Mouse (Mus musculus): ENCODE results near the gene Map3k5.

Map3k5 gene

DNA sequence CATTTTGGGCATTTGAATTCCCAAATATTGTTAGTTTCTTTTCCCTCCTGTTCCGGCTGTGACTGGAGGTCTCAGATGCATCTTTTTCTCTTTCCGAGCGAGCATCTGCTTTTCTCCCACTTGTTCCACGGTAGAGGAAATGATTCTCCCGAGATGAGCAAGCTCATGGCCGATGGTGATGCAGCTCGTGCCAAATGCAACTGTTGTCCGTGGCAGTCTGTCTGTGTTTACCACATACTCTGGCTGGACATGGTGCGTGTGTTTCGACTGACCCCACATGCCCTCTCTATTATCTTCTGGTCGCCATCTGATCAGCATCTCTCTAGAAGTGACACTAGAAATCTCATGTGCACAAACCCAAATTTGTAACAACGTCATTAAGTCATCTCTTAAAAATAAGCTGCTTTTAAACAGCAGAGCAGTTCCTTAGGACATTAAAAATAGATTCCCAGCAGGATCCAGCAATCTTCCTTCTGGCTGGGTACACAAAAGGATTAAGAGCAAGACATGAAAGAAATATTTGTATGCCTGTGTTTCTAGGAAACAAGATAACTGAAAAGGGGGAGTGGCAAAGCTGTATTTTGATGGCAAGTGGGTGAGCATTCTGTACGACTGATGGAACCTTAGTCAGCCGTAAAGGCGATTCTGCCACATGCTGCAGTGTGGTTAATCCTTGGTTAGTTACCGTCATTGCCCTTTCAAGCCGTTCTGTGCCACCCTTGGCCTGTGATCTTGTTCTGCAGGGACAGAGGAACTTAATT is 72.2 kb downstream of the Map3k5 start:
- DNase-seq (ENCODE audit: inconsistent ontology term): peak; percentile 60

GRCm38 (mm10) chr10:20009310-20009709 is 75.0 kb downstream of the Map3k5 start:
- no peak for DNase-seq (ENCODE audit: inconsistent ontology term)

DNA sequence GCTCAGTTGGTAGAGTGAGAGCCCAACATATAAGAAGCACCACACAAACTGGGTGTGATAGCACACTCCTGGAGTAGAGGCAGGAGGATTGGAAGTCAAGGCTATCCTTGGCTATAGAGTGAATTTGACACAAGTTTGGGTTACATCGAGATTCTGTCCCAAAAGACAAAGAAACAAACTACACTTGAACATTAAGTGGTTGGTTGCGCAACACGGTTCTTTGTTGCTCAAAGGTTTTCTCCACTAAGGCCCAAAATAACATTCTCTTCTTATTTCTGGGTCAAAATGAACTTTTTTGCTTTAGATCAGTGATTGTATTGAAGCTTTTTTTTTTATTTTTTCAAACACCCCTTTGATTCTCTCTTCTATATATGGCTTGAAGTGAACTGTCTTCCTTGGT is 75.7 kb downstream of the Map3k5 start:
- DNase-seq (ENCODE audit: inconsistent ontology term): no peak

- DNase-seq (ENCODE audit: inconsistent ontology term): no peak
These were observed 84.1 kb downstream of the Map3k5 start for GRCm38 (mm10) chr10:20018406-20018805.

- no peak for DNase-seq (ENCODE audit: inconsistent ontology term)
These were observed 84.5 kb downstream of the Map3k5 start for GRCm38 (mm10) chr10:20018806-20019205.

- DNase-seq (ENCODE audit: inconsistent ontology term): no peak
These were observed 87.0 kb downstream of the Map3k5 start for GRCm38 (mm10) chr10:20021256-20021655.

DNA sequence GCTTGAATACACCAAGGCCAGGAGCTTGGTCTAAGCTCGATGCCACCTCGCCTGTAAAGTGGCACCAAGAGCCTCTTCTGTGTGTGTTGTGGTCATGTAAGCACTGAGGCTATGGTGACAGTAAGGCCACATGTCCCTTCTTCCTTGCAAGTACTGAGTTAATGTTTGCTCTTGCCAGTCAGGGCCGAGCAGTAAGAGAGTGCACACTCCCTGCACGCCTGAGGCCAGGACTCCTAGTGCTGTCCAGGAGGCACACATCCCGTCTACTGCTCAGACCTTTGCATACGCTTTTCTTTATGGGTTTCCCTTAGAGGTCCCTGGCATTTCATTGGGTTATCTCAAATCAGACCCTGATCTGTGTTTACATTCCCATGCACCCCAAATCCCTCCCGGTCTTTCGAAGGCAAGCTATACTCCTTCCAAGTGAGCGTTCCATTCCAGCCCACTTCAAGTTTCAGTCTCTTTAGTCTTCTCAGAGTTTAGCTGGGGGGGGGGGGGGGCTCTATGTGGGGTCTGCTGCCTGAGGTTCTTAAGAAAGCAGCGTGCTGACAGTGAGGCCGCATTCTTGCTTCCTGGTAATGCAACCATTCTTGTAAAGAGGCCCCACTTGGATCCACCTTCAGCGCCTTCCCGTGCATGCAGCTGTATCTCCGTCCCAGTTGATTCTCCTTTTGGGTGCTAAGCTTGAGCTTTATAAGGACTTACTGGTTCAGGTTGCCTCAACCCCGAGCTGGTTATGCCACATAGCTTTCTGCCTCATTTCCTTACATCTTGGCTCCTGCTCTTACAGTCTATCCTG is 87.6 kb downstream of the Map3k5 start:
- DNase-seq (ENCODE audit: inconsistent ontology term): no peak

- DNase-seq (ENCODE audit: inconsistent ontology term): no peak
These were observed 88.5 kb downstream of the Map3k5 start for GRCm38 (mm10) chr10:20022608-20023340.

DNA sequence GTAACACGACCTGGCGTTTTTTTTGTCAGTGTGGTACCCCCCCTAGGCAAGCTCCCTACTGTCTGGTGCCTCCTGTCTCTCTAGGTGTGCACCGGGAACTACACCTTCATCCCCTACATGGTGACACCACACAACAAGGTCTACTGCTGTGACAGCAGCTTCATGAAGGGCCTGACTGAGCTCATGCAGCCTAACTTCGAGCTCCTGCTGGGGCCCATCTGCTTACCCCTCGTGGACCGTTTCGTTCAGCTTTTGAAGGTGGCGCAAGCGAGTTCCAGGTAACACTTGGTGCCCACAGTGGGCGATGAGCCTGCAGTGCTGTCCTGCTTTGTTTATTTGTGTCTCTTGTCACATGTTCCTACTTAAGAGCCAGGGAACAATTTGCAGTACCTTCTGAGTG is 89.3 kb downstream of the Map3k5 start:
- no peak for DNase-seq (ENCODE audit: inconsistent ontology term)

GRCm38 (mm10) chr10:20024891-20025290 is 90.6 kb downstream of the Map3k5 start:
- no peak for DNase-seq (ENCODE audit: inconsistent ontology term)

GRCm38 (mm10) chr10:20025781-20026520 is 91.7 kb downstream of the Map3k5 start:
- no peak for DNase-seq (ENCODE audit: inconsistent ontology term)

DNA sequence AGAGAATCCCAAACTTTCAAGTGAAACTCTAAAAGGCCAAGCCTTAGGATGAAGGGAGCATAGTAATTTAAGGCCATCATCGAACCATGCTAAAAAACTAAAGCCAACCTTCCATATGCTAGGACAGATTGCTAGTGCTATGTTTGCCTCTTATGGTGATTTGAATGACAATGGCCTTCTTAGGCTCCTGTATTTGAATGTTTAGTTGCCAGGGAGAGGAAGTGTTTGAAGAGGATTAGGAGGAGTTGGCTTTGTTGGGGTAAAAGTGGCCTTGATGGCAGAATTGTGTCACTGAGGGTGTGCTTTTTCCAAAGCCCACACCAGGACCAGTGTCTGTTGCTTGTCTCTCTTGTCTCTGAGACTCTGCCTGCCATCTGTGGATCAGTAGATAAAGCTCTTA is 96.4 kb downstream of the Map3k5 start:
- DNase-seq (ENCODE audit: inconsistent ontology term): no peak

DNA sequence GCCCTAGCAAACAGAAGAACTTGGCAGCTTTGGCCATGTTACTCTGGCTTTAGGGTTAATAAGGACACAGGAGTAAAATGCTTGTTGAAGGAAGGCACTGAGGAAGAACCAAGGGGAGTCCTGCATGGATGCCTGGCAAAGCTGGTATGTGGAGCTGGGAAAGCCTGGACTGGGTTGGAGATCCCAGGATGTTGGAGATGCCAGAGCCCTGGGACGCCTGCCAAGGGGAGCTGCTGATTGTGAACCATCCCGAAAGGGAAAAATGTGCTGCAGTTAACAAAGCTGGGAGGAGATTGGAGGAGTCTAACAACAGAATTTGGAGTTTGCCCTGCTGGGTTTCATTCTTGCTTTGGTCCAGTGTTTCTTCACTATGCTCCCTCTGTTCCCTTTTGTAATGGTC is 97.7 kb downstream of the Map3k5 start:
- peak; percentile 95 for DNase-seq (ENCODE audit: inconsistent ontology term)

DNA sequence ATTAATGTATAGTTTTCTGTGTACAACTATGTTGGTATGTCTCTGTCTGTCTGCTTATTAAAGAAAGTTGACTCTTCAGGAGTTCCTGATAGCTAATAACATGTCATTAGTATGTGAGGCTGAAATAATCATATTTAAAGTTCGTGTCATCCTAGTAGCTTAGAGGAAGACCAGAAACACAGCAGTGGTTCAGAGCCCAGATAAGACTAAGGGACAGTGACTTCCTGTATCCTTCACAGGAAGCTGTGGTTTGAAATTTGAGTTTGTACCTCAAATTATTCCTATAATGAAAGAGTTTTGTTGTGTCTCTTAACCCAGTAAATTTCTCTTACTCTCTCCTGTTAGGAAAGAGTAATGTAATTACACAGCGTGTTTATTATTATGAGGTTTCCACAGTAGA is 102.1 kb downstream of the Map3k5 start:
- DNase-seq (ENCODE audit: inconsistent ontology term): no peak

DNA sequence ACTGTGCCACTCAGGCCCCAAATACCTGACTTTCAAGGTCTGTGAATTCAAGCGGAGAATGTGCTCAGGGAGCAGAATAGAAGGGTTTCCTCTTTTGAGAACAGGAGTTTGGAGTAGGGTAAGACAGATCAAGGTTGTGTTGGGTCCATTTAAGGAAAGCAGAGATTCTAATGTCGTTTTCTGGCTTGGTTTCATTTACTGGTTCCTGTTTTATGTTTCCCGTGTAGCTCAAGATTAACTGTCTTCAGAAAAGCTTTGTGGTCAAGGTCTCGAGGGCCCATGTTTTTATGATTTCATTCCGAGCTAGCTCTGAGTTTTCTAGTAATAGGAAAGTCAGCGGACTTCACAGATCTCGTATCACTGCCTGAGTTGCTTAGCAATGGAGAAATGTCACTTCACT is 102.6 kb downstream of the Map3k5 start:
- no peak for DNase-seq (ENCODE audit: inconsistent ontology term)

GRCm38 (mm10) chr10:20039531-20039930 is 105.3 kb downstream of the Map3k5 start:
- DNase-seq (ENCODE audit: inconsistent ontology term): no peak

DNA sequence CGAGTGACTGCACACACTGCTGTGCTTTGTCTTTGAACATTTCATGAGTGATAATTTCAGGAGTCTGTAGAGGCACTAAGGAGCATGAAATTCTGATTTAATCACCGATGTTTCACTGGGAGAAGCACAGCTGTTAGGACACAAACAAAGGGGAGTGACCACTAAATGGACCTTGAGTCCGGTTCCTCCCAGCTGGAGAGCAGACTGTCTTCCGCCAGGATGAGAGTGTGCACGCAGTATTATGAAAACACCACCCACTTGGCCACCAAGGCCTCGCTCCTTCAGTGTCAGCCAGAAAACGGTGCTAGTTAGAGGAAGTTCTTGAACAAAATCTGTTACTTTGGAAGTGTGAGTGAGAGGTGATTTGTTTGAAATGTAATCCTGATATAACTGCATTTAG is 105.8 kb downstream of the Map3k5 start:
- no peak for DNase-seq (ENCODE audit: inconsistent ontology term)

GRCm38 (mm10) chr10:20040677-20041076 is 106.4 kb downstream of the Map3k5 start:
- DNase-seq (ENCODE audit: inconsistent ontology term): no peak

- DNase-seq (ENCODE audit: inconsistent ontology term): no peak
These were observed 107.8 kb downstream of the Map3k5 start for GRCm38 (mm10) chr10:20042081-20042480.

DNA sequence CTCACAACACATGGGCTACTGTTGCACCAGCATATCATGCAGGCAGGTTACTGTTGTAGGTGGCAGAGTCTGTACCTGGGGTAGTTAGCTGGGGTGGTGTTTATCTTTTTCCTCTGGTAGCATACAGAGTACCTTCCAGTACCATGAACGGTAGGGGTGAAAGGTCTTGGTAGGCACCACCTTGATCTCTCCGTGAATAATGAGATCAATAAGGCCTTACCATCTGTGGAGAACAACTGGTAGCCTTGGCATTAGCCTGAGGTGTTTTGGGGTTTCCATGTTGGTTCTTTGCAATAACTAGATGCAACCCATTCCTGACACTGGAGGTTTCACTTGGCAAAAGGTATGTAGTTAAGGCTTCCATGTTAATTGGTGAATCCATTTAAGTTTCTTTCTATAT is 109.8 kb downstream of the Map3k5 start:
- no peak for DNase-seq (ENCODE audit: inconsistent ontology term)

GRCm38 (mm10) chr10:20045733-20046495 is 111.6 kb downstream of the Map3k5 start:
- DNase-seq (ENCODE audit: inconsistent ontology term): peak; percentile 89

All from Muller cell, postnatal 12 days (primary cell).